Mouse (Mus musculus) frontal cortex, postnatal 36 days (tissue): ENCODE measurements at regions not wholly inside any gene's neighbourhood (a gene's known extent, or its start where the extent isn't known, plus 50 kb on each side); places are given as distances from the start of the nearest gene placed in this dataset.

Source experiments
- DNase-seq, 2 experiments: peaks; one replicate each; pipeline ENCODE4 v3.0.0; 2022; ENCODE audit warnings: low spot score in 2 of 2

- DNase-seq, result no peak
These were observed 611.4 kb upstream of the Sall1 start for GRCm38 (mm10) chr8:89655369-89655768.

- no peak for DNase-seq
These were observed 605.4 kb upstream of the Sall1 start for GRCm38 (mm10) chr8:89649207-89649890.

- DNase-seq, result no peak
These were observed 603.0 kb upstream of the Sall1 start for GRCm38 (mm10) chr8:89646946-89647345.

GRCm38 (mm10) chr8:89641339-89641738, 597.4 kb upstream of the Sall1 start:
- DNase-seq, result no peak

GRCm38 (mm10) chr8:89634864-89635263, 590.9 kb upstream of the Sall1 start:
- DNase-seq, result no peak

- DNase-seq, result no peak
These were observed 588.3 kb upstream of the Sall1 start for GRCm38 (mm10) chr8:89632304-89632703.

- no peak for DNase-seq
These were observed 586.6 kb upstream of the Sall1 start for GRCm38 (mm10) chr8:89630540-89630939.

GRCm38 (mm10) chr8:89618089-89618488, 574.1 kb upstream of the Sall1 start:
- no peak for DNase-seq

- no peak for DNase-seq
These were observed 572.0 kb upstream of the Sall1 start for GRCm38 (mm10) chr8:89615863-89616558.

- DNase-seq, result no peak
These were observed 565.1 kb upstream of the Sall1 start for GRCm38 (mm10) chr8:89609074-89609473.

- DNase-seq, result no peak
These were observed 562.0 kb upstream of the Sall1 start for GRCm38 (mm10) chr8:89605905-89606468.

- no peak for DNase-seq
These were observed 560.5 kb upstream of the Sall1 start for GRCm38 (mm10) chr8:89604461-89604860.

GRCm38 (mm10) chr8:89596380-89596779, 552.4 kb upstream of the Sall1 start:
- DNase-seq, result no peak

GRCm38 (mm10) chr8:89583091-89583490, 539.1 kb upstream of the Sall1 start:
- no peak for DNase-seq

GRCm38 (mm10) chr8:89582566-89582965, 538.6 kb upstream of the Sall1 start:
- no peak for DNase-seq

GRCm38 (mm10) chr8:89571816-89572215, 527.9 kb upstream of the Sall1 start:
- peak; percentile 74 to 83 for DNase-seq

GRCm38 (mm10) chr8:89570639-89571325, 526.8 kb upstream of the Sall1 start:
- DNase-seq, result no peak

- DNase-seq, result no peak
These were observed 525.4 kb upstream of the Sall1 start for GRCm38 (mm10) chr8:89569406-89569805.

- DNase-seq, result no peak
These were observed 524.7 kb upstream of the Sall1 start for GRCm38 (mm10) chr8:89568641-89569040.

- DNase-seq, result no peak
These were observed 523.0 kb upstream of the Sall1 start for GRCm38 (mm10) chr8:89566986-89567385.

- DNase-seq, result no peak
These were observed 522.5 kb upstream of the Sall1 start for GRCm38 (mm10) chr8:89566461-89566860.

- no peak for DNase-seq
These were observed 521.3 kb upstream of the Sall1 start for GRCm38 (mm10) chr8:89565147-89565826.
